Mouse (Mus musculus) spleen, adult 2 months (tissue): ENCODE results near the gene Zfp553. TPM values are rescaled to one million over a fixed set of nuclear protein-coding genes. Genes with fewer than 3 reads are reported as not detected.

ENCODE experiments used
- DNase-seq, 2 experiments: peaks; one replicate each; pipeline versions ENCODE4 v3.0.0 to v3.0.0-alpha.2; 2012 to 2021; ENCODE audit warnings: low spot score in 2 of 2, low read depth in 1 of 2
- H3K27ac ChIP-seq: fragments of 200-500 bp; 2 replicates; pipeline ENCODE4 v1.5.1; 2012; ENCODE audit warnings: low read length, inconsistent platforms; ENCODE audit not compliant: insufficient read depth
- H3K27me3 ChIP-seq: fragments of 200-500 bp; 2 replicates; pipeline ENCODE4 v1.6.1; 2012; ENCODE audit warnings: mild to moderate bottlenecking, moderate library complexity, low read length, inconsistent platforms; ENCODE audit not compliant: control insufficient read depth, insufficient read depth
- H3K36me3 ChIP-seq: fragments of 200-500 bp; 2 replicates; pipeline ENCODE4 v1.6.1; 2012; ENCODE audit warnings: mild to moderate bottlenecking, low read length, inconsistent platforms; ENCODE audit not compliant: control insufficient read depth, insufficient read depth
- H3K4me1 ChIP-seq: fragments of 200-500 bp; 2 replicates; pipeline ENCODE4 v1.6.1; 2011; ENCODE audit warnings: inconsistent platforms; ENCODE audit not compliant: control insufficient read depth, insufficient read depth, insufficient read length
- H3K4me3 ChIP-seq: fragments of 200-500 bp; 2 replicates; pipeline ENCODE4 v1.5.1; 2011; ENCODE audit warnings: mild to moderate bottlenecking, inconsistent platforms; ENCODE audit not compliant: insufficient read depth, insufficient read length; ENCODE audit errors: extremely low read depth
- CTCF ChIP-seq: fragments of 200-500 bp; IDR thresholded peaks from 2 replicates; pipeline ENCODE4 v1.5.1; 2011; ENCODE audit warnings: mild to moderate bottlenecking, inconsistent platforms; ENCODE audit not compliant: insufficient read depth, insufficient read length, insufficient replicate concordance; ENCODE audit errors: extremely low read depth
- POLR2A ChIP-seq: fragments of 200-500 bp; IDR thresholded peaks from 2 replicates; pipeline ENCODE4 v1.6.1; 2011; ENCODE audit warnings: low read depth, low read length, inconsistent platforms
- WGBS: fragments of 180-500 bp; shearing (Covaris S2); methylation state at CpG from one replicate; pipeline ENCODE4 v1.1.7; 2018; 5-methylcytosine and 5-hydroxymethylcytosine counted together
- polyA plus RNA-seq: library from polyadenylated mRNA; depleted of rRNA; stranded (reverse); fragments of >200 nt; gene quantifications from 2 replicates; pipeline ENCODE4 v1.2.3, GENCODE M21; 2012

Gene Zfp553
- polyA plus RNA-seq, 1 experiment, result 9.2 TPM

DNA sequence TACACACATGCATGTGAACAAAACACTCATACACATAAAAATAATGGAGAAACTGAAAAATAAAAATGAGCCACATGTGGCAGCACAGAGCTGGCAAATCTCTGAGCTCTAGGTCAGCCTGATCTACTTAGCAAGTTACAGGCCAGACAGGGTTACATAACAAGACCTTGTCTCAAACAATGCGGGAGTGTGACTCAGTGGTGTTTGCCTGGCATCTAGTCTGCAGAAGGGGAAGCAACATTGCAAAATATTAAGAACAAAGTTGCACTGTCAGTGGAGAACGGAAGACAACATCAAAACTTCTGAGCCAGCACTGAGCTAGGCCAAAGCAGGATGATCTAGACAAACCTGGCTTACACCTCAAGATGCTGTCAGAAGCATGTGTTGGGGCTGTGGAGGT is 37.4 kb downstream of the Zfp553 start:
- TF ChIP-seq CTCF (no peak), POLR2A (no peak)
- 70% methylated on average over 2 of the region's 2 CpGs for WGBS
- H3K36me3 ChIP-seq, result 0 out of 2 replicates have a peak, but pooled peaks cover 2% of the 10 kb centered on the region
- peaks cover 13% of the 10 kb centered on the region; the same call in 1 of the 2 replicates for H3K4me1 ChIP-seq
- DNase-seq, result no peak
- no peaks in the 10 kb centered on the region for H3K27me3 ChIP-seq
- no peak overlapping the region for H3K27ac ChIP-seq
- no peak overlapping the region for H3K4me3 ChIP-seq

DNA sequence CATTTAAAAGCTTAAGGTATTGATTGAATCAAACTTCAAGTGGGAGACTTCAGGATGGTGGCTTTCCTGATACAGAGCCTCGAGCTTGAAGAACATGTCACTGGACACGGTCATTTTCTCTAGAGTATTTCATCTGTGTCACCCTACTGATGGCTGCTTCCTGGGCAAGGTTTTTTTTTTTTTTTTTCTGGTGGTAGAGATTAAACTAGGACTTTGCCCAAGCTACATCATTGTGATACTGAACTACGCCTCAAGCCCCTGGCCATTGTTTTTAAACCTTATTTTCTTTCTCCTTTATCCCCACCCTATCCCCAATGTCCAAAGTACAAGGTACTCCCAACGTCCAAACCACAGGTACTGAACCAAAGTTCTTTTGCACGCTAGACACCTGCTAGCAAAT is 37.8 kb downstream of the Zfp553 start:
- WGBS, result 79% methylated on average over 5 of the region's 5 CpGs
- no peak overlapping the region for H3K27ac ChIP-seq
- no peak for DNase-seq
- H3K4me1 ChIP-seq, result peaks cover 13% of the 10 kb centered on the region; the same call in 1 of the 2 replicates
- H3K27me3 ChIP-seq, result no peaks in the 10 kb centered on the region
- H3K36me3 ChIP-seq, result 0 out of 2 replicates have a peak, but pooled peaks cover 2% of the 10 kb centered on the region
- TF ChIP-seq POLR2A (no peak), CTCF (no peak)
- no peak overlapping the region for H3K4me3 ChIP-seq

- Histone ChIP-seq H3K27ac (no peak overlapping the region), H3K36me3 (0 out of 2 replicates have a peak, but pooled peaks cover 2% of the 10 kb centered on the region), H3K27me3 (no peaks in the 10 kb centered on the region), H3K4me1 (peaks cover 13% of the 10 kb centered on the region; the same call in 1 of the 2 replicates), H3K4me3 (no peak overlapping the region)
- 93% methylated on average over 4 of the region's 4 CpGs for WGBS
- no peak for TF ChIP-seq CTCF
- TF ChIP-seq POLR2A, result no peak
- DNase-seq, result no peak
Measured at GRCm38 (mm10) chr7:127271093-127271492, 38.2 kb downstream of the Zfp553 start.

- WGBS, result 96% methylated on average over 15 of the region's 15 CpGs
- TF ChIP-seq POLR2A (no peak), CTCF (no peak)
- Histone ChIP-seq H3K4me3 (no peak overlapping the region), H3K27ac (no peak overlapping the region), H3K36me3 (0 out of 2 replicates have a peak, but pooled peaks cover 2% of the 10 kb centered on the region), H3K27me3 (no peaks in the 10 kb centered on the region), H3K4me1 (peaks cover 13% of the 10 kb centered on the region; the same call in 1 of the 2 replicates)
- DNase-seq, result no peak
Measured at GRCm38 (mm10) chr7:127272566-127272965, 39.7 kb downstream of the Zfp553 start.

- 0 out of 2 replicates have a peak, but pooled peaks cover 2% of the 10 kb centered on the region for H3K36me3 ChIP-seq
- 11% methylated on average over 50 of the region's 50 CpGs for WGBS
- TF ChIP-seq POLR2A, result no peak
- no peak for TF ChIP-seq CTCF
Measured at GRCm38 (mm10) chr7:127273118-127273923, 40.5 kb downstream of the Zfp553 start.

GRCm38 (mm10) chr7:127273925-127274789 is 41.3 kb downstream of the Zfp553 start, which contains the start of gene Sephs2:
TSS of gene Sephs2 (minus strand) at chr7:127274055.
- Histone ChIP-seq H3K4me3 (peak within 1 kb of the TSS; percentile 93), H3K27ac (peak within 1 kb of the TSS; percentile 83), H3K4me1 (peaks cover 13% of the 10 kb centered on the region; the same call in 1 of the 2 replicates), H3K36me3 (0 out of 2 replicates have a peak, but pooled peaks cover 2% of the 10 kb centered on the region), H3K27me3 (no peaks in the 10 kb centered on the region)
- DNase-seq, result peak; percentile 91 to 93
- WGBS, result 3% methylated on average over 39 of the region's 39 CpGs
- TF ChIP-seq POLR2A, result peak; percentile 98
- no peak for TF ChIP-seq CTCF

More at GRCm38 (mm10) chr7:127273118-127273923, 40.5 kb downstream of the Zfp553 start:
- Histone ChIP-seq H3K4me3 (peak overlapping the region; percentile 93), H3K27ac (peak overlapping the region; percentile 83), H3K4me1 (peaks cover 13% of the 10 kb centered on the region; the same call in 1 of the 2 replicates), H3K27me3 (no peaks in the 10 kb centered on the region)
- DNase-seq, result no peak
